Comparison of ENCODE assay signal across 18 mouse cellular contexts in genomic region chr19:22789753-22790152, GRCm38 (mm10).
"Had no signal": no experiment of that assay in that cellular context is flagged by ENCODE, and none has a peak within 500 bp of the region (broad histone marks: within the 10 kb centered on the region; RNA-seq: fewer than 3 reads in every experiment).

No protein-coding gene starts in this region.

- H3K9me3 ChIP-seq: lung, embryonic 15.5 days; megakaryocyte, embryonic 14.5 days; midbrain, embryonic 13.5 days; midbrain, embryonic 15.5 days; neural tube, embryonic 12.5 days; stomach, embryonic 15.5 days had no signal

- H3K4me3 ChIP-seq: lung, embryonic 15.5 days; megakaryocyte, embryonic 14.5 days; midbrain, embryonic 13.5 days; midbrain, embryonic 15.5 days; neural tube, embryonic 12.5 days; stomach, embryonic 15.5 days had no signal

- DNase-seq: liver, postnatal 0 days; lung, adult 2 months; lung, postnatal 14 days; lung, postnatal 36 days; right cerebral cortex, postnatal 25 days; thymus, adult 2 months; thymus, postnatal 25 days; thymus, postnatal 4 days had no signal

- H3K27me3 ChIP-seq: lung, embryonic 15.5 days; megakaryocyte, embryonic 14.5 days; midbrain, embryonic 13.5 days; midbrain, embryonic 15.5 days; neural tube, embryonic 12.5 days; stomach, embryonic 15.5 days had no signal

- H3K4me2 ChIP-seq: lung, embryonic 15.5 days; midbrain, embryonic 11.5 days; midbrain, embryonic 13.5 days; midbrain, embryonic 15.5 days; neural tube, embryonic 12.5 days; stomach, embryonic 15.5 days had no signal

- H3K27ac ChIP-seq: lung, embryonic 15.5 days; macrophage; midbrain, embryonic 13.5 days; midbrain, embryonic 15.5 days; neural tube, embryonic 12.5 days; stomach, embryonic 15.5 days; stomach, postnatal 0 days had no signal

- H3K36me3 ChIP-seq: lung, embryonic 15.5 days; midbrain, embryonic 13.5 days; neural tube, embryonic 12.5 days; stomach, embryonic 15.5 days had no signal

- H3K9ac ChIP-seq: liver, postnatal 0 days; lung, embryonic 15.5 days; midbrain, embryonic 13.5 days; midbrain, embryonic 15.5 days; neural tube, embryonic 12.5 days; stomach, embryonic 15.5 days had no signal

- H3K4me1 ChIP-seq: lung, embryonic 15.5 days; megakaryocyte, embryonic 14.5 days; midbrain, embryonic 13.5 days; midbrain, embryonic 15.5 days; neural tube, embryonic 12.5 days; stomach, embryonic 15.5 days had no signal

- ATAC-seq: liver, postnatal 0 days; lung, postnatal 0 days; midbrain, embryonic 13.5 days; midbrain, embryonic 15.5 days had no signal
